Mouse (Mus musculus): ENCODE measurements around the gene Tmem9b. TPM values are rescaled to one million over a fixed set of nuclear protein-coding genes. Genes with fewer than 3 reads are reported as not detected.

Gene Tmem9b
- polyA plus RNA-seq, 1 experiment from 2014 or later = 40.8 TPM

DNA sequence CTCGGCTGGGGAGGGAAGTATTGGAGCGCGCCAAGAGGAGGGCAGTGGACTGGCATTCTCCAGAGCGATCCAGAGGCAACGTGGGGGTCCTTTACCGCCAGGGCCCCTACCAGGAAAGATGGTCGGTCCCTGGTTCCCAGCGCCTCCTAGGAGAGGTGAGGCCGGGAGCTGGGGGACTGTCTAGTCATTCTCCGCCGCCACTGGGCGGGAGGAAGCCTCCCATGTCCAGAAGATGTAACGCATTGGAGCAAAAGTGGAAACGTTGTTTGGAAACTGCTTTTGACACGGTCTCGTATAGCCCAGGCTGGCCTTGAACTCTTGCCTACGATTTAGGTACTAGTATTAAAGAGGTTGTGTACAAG, 48.7 kb downstream of the Tmem9b start:
- Histone ChIP-seq H3K36me3 (peaks cover 25% of the 10 kb centered on the region), H3K9me3 (replicated peaks) (no peaks in the 10 kb centered on the region), H3K4me1 (replicated peaks) (peaks cover 49% of the 10 kb centered on the region), H3K9ac (peak overlapping the region; percentile 87), H3K4me2 (peak overlapping the region; percentile 82), H3K27me3 (no peaks in the 10 kb centered on the region), H3K27ac (peak overlapping the region; percentile 77), H3K4me3 (replicated peaks) (peak overlapping the region; percentile 75)
- ATAC-seq (ENCODE audit: low read depth) (peak; percentile 57), DNase-seq (no peak)
- WGBS (ENCODE audit: insufficient replicate concordance) = 2% methylated on average over 17 of the region's 17 CpGs

DNA sequence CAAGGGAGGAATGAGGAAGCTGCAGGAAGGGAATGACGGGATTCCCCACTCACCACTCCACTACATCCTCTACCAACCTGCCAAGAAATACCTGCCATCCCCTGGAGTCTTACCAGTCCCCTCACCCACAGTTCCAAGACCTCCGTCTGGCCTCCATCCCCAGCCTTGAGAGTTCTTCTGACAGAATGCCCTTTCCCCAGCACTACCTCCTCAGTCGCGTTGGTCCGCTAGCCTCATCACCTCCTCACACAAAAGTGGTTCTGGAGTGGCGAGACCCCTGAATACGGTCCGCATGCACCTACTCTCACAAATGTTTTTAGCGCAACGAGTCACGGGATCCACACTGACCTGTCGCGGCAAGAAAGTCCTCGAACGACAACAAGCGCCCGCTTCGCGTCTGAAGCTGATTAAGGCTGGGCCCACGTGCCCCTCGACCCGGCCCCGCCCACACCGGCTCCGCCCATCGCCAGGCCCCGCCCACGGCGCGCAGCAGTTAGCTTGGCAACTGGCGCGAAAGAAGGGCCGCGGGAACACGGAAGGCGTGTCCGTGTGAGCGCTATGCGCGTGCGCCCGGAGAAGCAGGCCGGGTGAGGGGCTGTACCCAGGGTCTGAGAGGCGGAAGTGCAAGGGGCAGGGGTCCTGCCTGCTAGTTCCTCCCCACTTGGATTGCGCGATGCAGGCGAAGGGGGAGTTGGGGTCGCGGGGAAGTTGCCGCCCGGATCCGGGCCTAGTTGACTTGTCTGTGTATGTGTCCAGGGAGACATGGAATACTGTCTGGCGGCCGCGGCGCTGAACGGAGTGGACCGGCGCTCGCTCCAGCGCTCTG, 49.3 kb downstream of the Tmem9b start, which contains the start of the genes St5 and Akip1:
St5 (minus strand) TSS at position 416 of the 826 bp plus-strand sequence.
Akip1 (plus strand) TSS at position 501 of the 826 bp plus-strand sequence.
- DNase-seq (peak; percentile 96), ATAC-seq (ENCODE audit: low read depth) (peak; percentile 91)
- Histone ChIP-seq H3K27me3 (no peaks in the 10 kb centered on the region), H3K27ac (peak within 1 kb of the TSS; percentile 77), H3K36me3 (peaks cover 19% of the 10 kb centered on the region), H3K9ac (peak within 1 kb of the TSS; percentile 87), H3K4me1 (replicated peaks) (peaks cover 49% of the 10 kb centered on the region), H3K9me3 (replicated peaks) (no peaks in the 10 kb centered on the region), H3K4me2 (peak within 1 kb of the TSS; percentile 82), H3K4me3 (replicated peaks) (peak within 1 kb of the TSS; percentile 75)
- under 1% methylated on average over 61 of the region's 61 CpGs for WGBS (ENCODE audit: insufficient replicate concordance)

DNA sequence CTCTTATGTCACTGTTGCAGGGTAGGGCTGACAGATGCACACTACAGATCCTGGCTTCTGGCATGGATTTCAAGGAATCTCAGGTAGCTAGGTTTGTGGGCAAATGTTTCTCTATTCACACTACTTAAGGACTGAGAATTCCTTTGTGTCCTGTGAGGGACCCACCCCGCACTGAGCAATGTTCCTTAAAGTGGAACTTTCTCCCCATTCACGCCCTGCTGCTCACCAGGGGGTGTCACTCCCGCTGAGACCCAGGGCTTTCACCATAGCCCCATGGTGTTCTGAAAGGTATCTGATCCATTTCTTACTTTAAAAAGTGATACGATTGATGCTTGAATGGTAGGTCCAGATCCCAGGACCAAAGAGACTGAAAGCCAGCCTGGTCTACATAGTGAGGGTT, 50.0 kb downstream of the Tmem9b start:
- Histone ChIP-seq H3K9ac (peak overlapping the region; percentile 53; the same call in 1 of the 2 replicates), H3K36me3 (peaks cover 12% of the 10 kb centered on the region), H3K4me3 (replicated peaks) (peak overlapping the region; percentile 75), H3K9me3 (replicated peaks) (no peaks in the 10 kb centered on the region), H3K4me2 (peak overlapping the region; percentile 82), H3K27ac (no peak overlapping the region), H3K27me3 (no peaks in the 10 kb centered on the region), H3K4me1 (replicated peaks) (peaks cover 47% of the 10 kb centered on the region)
- no peak for ATAC-seq (ENCODE audit: low read depth)
- 66% methylated on average over 4 of the region's 4 CpGs for WGBS (ENCODE audit: insufficient replicate concordance)
- DNase-seq = no peak

DNA sequence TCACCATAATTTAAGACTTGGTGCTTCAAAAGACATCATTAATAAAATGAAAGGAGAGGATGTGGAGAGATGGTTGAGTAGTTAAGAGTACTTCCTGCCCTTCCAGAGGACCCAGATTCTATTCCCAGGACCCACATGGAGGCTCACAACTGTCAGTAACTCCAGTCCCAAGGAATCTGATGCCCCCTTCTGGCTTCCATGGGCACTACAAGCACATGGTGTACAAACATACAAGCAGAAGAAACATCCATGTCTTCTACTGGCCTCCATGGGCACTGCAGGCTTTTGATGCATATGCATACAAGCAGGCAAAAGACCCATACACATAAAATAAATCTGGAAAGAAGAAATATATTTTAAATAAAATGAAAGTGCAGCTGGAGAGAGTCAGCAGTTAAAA, 52.5 kb downstream of the Tmem9b start:
- Histone ChIP-seq H3K9ac (no peak overlapping the region), H3K4me1 (replicated peaks) (peaks cover 24% of the 10 kb centered on the region), H3K27ac (no peak overlapping the region), H3K27me3 (no peaks in the 10 kb centered on the region), H3K4me2 (no peak overlapping the region), H3K36me3 (no peaks in the 10 kb centered on the region), H3K4me3 (replicated peaks) (no peak overlapping the region), H3K9me3 (replicated peaks) (no peaks in the 10 kb centered on the region)
- DNase-seq = no peak
- no peak for ATAC-seq (ENCODE audit: low read depth)

DNA sequence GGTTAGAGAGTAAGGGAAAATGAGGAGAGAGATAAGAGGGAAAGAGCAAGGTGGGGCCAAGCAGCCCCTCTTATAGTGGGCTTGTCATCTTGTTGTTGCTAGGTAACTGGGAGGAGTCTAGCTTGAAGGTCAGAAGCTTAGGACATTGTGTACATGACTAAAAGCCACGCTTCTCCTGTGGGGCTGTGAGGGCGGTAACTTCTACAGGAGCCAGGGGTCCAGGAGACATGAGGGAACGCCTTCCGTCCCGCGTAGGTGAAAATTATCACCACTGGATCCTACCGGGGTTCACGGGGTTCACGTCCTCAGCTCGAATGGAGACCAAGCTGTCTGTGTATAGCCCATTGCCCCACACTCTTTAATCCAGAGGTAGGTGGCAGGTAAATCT, 57.3 kb downstream of the Tmem9b start:
- DNase-seq (no peak), ATAC-seq (ENCODE audit: low read depth) (no peak)
- Histone ChIP-seq H3K4me1 (replicated peaks) (no peaks in the 10 kb centered on the region), H3K27me3 (no peaks in the 10 kb centered on the region), H3K4me3 (replicated peaks) (no peak overlapping the region), H3K27ac (no peak overlapping the region), H3K9me3 (replicated peaks) (no peaks in the 10 kb centered on the region), H3K4me2 (no peak overlapping the region), H3K9ac (no peak overlapping the region), H3K36me3 (no peaks in the 10 kb centered on the region)
- WGBS (ENCODE audit: insufficient replicate concordance) = 90% methylated on average over 10 of the region's 10 CpGs

DNA sequence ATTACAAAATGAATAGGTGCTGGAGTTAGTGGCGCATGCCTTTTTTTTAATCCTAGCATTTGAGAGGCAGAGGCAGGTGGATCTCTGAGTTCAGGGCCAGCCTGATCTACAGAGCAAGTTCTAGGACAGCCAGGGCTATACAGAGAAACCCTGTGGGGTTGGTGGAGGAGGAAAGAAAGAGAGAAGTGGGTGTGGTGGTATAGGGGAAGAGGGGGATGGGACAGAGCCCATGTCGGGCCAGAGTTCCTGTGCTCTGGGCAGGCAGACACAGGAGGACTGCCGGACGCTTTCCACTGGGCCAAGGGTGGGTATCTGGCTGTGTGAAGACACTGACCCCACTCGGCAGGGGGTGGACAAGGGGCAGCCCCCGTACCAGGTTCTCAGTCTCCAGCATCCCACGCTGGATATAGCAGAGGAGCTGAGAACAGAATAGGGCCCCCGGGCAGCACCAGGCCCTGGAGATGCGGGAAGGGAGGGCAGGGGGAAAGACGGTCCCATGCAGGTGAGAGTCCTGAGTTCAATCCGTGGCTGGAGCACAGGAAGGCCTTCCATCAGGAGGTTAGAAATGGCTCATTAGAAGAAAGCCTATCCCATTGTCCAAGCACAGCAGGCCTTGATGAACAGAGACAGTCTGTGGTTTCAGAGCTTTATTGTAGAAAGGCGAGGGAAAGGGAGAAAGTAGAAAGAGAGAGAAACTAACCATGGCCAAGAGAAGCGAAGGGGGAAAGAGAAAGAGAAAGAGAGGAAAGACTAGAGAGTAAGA, 57.9 kb downstream of the Tmem9b start:
- H3K4me2 ChIP-seq = no peak overlapping the region
- H3K27ac ChIP-seq = no peak overlapping the region
- no peak for DNase-seq
- ATAC-seq (ENCODE audit: low read depth) = no peak
- no peaks in the 10 kb centered on the region for H3K4me1 ChIP-seq (replicated peaks)
- 64% methylated on average over 13 of the region's 13 CpGs for WGBS (ENCODE audit: insufficient replicate concordance)
- no peaks in the 10 kb centered on the region for H3K36me3 ChIP-seq
- H3K9me3 ChIP-seq (replicated peaks) = no peaks in the 10 kb centered on the region
- no peak overlapping the region for H3K9ac ChIP-seq
- H3K27me3 ChIP-seq = no peaks in the 10 kb centered on the region
- H3K4me3 ChIP-seq (replicated peaks) = no peak overlapping the region

DNA sequence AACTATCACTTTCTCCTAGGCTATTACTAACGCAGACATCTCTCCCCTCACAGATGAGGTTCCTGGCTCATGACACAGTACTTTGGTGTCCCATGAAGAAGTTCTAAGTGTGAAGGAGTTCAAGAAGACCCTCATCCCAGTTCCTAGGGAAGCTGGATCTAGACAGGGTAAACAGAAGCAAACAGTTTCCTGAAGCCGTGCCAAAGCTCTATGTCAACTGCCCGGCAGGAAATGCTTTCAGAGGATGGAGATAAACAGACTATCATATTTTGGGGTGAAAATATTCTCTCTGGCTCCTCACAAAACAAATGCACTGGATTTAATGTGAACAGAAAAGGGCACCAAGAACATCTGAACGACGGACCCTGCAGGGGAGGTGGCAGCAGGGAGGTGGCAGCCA, 61.7 kb downstream of the Tmem9b start:
- Histone ChIP-seq H3K4me1 (replicated peaks) (no peaks in the 10 kb centered on the region), H3K4me3 (replicated peaks) (no peak overlapping the region), H3K36me3 (no peaks in the 10 kb centered on the region), H3K27me3 (no peaks in the 10 kb centered on the region), H3K4me2 (no peak overlapping the region), H3K9me3 (replicated peaks) (no peaks in the 10 kb centered on the region), H3K9ac (no peak overlapping the region), H3K27ac (no peak overlapping the region)
- 72% methylated on average over 5 of the region's 5 CpGs for WGBS (ENCODE audit: insufficient replicate concordance)
- no peak for DNase-seq
- no peak for ATAC-seq (ENCODE audit: low read depth)

DNA sequence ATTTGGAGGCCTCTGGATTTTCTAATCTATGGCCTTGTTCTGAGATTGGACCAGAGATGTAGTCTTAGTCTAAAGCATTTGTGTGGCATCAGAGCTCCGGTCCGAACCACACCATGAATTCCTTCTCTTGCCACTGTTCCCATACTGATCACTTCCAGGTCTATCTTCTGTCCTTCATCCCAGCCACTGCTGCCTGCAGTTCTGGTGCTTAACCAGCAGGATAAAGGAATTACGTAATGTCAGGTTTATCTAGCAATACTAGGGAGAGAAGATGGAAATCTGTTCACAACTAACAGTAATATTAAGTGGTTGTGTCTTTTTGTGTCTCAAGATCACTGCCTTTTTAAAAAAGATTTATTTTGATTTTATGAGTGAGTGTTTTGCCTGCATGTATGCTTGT, 62.6 kb downstream of the Tmem9b start:
- Histone ChIP-seq H3K9me3 (replicated peaks) (no peaks in the 10 kb centered on the region), H3K36me3 (no peaks in the 10 kb centered on the region), H3K9ac (no peak overlapping the region), H3K4me2 (no peak overlapping the region), H3K4me1 (replicated peaks) (no peaks in the 10 kb centered on the region), H3K4me3 (replicated peaks) (no peak overlapping the region), H3K27me3 (no peaks in the 10 kb centered on the region), H3K27ac (no peak overlapping the region)
- no peak for ATAC-seq (ENCODE audit: low read depth)
- DNase-seq = no peak
- 81% methylated on average over 3 of the region's 3 CpGs for WGBS (ENCODE audit: insufficient replicate concordance)

DNA sequence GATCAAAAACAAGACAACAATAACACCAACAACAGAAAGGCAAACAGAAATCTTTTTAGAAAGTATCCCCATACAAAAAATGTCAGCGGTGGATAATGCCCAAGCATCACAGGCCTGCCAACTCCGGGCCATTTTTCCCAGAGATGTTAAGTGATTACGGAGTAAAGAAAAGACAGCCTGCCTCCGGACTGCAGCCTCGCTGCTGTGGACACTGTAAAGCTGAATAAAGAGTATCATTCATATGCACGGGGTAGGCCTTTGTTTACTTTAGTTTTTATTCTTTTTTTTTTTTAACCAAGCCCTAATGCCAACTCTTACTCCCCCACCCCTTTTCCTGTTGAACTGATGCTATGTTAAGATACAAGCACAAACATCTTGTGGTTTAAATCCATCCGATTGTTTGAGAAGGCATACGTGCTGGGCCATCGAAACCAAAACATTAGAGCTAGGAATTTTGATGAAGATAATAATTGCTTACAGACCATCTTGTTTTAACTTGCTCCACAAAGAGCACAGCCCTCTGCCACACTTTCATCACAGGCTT, 66.0 kb downstream of the Tmem9b start:
- WGBS (ENCODE audit: insufficient replicate concordance) = 46% methylated on average over 9 of the region's 9 CpGs
- ATAC-seq (ENCODE audit: low read depth) = no peak
- no peak for DNase-seq
- Histone ChIP-seq H3K36me3 (no peaks in the 10 kb centered on the region), H3K9me3 (replicated peaks) (no peaks in the 10 kb centered on the region), H3K4me2 (no peak overlapping the region), H3K27ac (no peak overlapping the region), H3K4me3 (replicated peaks) (no peak overlapping the region), H3K4me1 (replicated peaks) (no peaks in the 10 kb centered on the region), H3K27me3 (no peaks in the 10 kb centered on the region), H3K9ac (no peak overlapping the region)

Measured in liver, embryonic 13.5 days (tissue).